ENCODE assay signal across 14 mouse cellular contexts in the genomic region with DNA sequence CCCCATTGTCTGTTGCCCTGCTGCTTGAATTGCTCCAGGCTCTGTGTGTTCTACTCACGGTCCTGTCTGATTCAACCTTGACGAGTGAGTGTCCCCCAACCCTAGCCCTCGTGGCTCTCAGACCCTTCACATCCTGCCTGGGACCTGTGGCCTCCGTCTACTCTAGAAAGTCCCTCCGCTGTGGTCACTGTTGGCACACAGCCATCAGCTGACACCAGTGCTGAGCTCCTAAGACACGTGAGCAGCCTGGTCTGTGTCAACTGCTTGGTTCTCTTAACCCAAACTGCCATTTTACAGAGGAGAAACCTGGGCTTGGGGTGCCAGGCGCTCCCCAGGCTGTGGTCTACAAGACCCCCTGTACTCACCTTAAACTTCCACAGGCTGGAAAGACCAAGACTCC.
DNase-seq lines count a peak whose midpoint lies in the region; ATAC-seq and TF ChIP-seq lines count a peak whose summit lies in the region.
"Had no signal": no experiment of that assay in that cellular context is flagged by ENCODE, and none has a peak within 500 bp of the region (broad histone marks: within the 10 kb centered on the region; RNA-seq: fewer than 3 reads in every experiment).

No protein-coding gene starts in this region.

- no peak overlapping the region for H3K4me3 ChIP-seq in kidney, adult 2 months (ENCODE audit: insufficient read depth, low read depth, low read length)
- no peak overlapping the region for H3K4me3 ChIP-seq in stomach, postnatal 0 days (ENCODE audit: low read depth, low read length)
- H3K4me3 ChIP-seq in hindbrain, embryonic 13.5 days, result no peak overlapping the region
- H3K4me3 ChIP-seq: embryonic facial prominence, embryonic 12.5 days; forebrain, embryonic 10.5 days; kidney, embryonic 15.5 days; liver, embryonic 13.5 days had no signal

- no peak for TF ChIP-seq CTCF in kidney, adult 2 months (conservative IDR thresholded peaks at IDR 0.05; ENCODE audit: insufficient read depth, insufficient read length, low read depth, low read length)
- no peak for TF ChIP-seq CTCF in stomach, postnatal 0 days (IDR thresholded peaks at IDR 0.05; ENCODE audit: low read depth)

- H3K9ac ChIP-seq in stomach, postnatal 0 days (ENCODE audit: low read length), result no peak overlapping the region
- H3K9ac ChIP-seq in hindbrain, embryonic 13.5 days, result no peak overlapping the region
- H3K9ac ChIP-seq: embryonic facial prominence, embryonic 12.5 days; kidney, embryonic 15.5 days; liver, embryonic 13.5 days had no signal

- no peaks in the 10 kb centered on the region for H3K9me3 ChIP-seq in stomach, postnatal 0 days (ENCODE audit: control insufficient read depth, low read length)
- no peaks in the 10 kb centered on the region for H3K9me3 ChIP-seq in hindbrain, embryonic 13.5 days
- H3K9me3 ChIP-seq: embryonic facial prominence, embryonic 12.5 days; forebrain, embryonic 10.5 days; G1E; kidney, embryonic 15.5 days; liver, embryonic 13.5 days had no signal

- TF ChIP-seq POLR2A in kidney, adult 2 months (IDR thresholded peaks at IDR 0.05; ENCODE audit: low read depth, low read length), result no peak

- H3K4me1 ChIP-seq in kidney, adult 2 months (ENCODE audit: control insufficient read depth, insufficient read depth, low read length), result no peaks in the 10 kb centered on the region
- H3K4me1 ChIP-seq in stomach, postnatal 0 days (replicated peaks; ENCODE audit: control insufficient read depth, insufficient read depth), result no peaks in the 10 kb centered on the region
- peaks cover 5% of the 10 kb centered on the region for H3K4me1 ChIP-seq in hindbrain, embryonic 13.5 days (replicated peaks)
- H3K4me1 ChIP-seq: embryonic facial prominence, embryonic 12.5 days had no signal

- ATAC-seq in stomach, postnatal 0 days (ENCODE audit: low FRiP score, low TSS enrichment), result no peak
- ATAC-seq in hindbrain, embryonic 13.5 days (ENCODE audit: low FRiP score), result no peak

- no peaks in the 10 kb centered on the region for H3K36me3 ChIP-seq in kidney, adult 2 months (ENCODE audit: control insufficient read depth, insufficient read depth, low read length)
- H3K36me3 ChIP-seq in stomach, postnatal 0 days (ENCODE audit: control insufficient read depth, insufficient read depth, low read length), result no peaks in the 10 kb centered on the region
- no peaks in the 10 kb centered on the region for H3K36me3 ChIP-seq in hindbrain, embryonic 13.5 days
- H3K36me3 ChIP-seq: embryonic facial prominence, embryonic 12.5 days; forebrain, embryonic 10.5 days; G1E; kidney, embryonic 15.5 days; liver, embryonic 13.5 days had no signal

- no peaks in the 10 kb centered on the region for H3K27me3 ChIP-seq in kidney, adult 2 months (replicated peaks; ENCODE audit: control insufficient read depth, insufficient read depth, low read length)
- H3K27me3 ChIP-seq in stomach, postnatal 0 days (ENCODE audit: control insufficient read depth, insufficient read depth, low read length), result no peaks in the 10 kb centered on the region
- H3K27me3 ChIP-seq in hindbrain, embryonic 13.5 days, result no peaks in the 10 kb centered on the region
- H3K27me3 ChIP-seq: embryonic facial prominence, embryonic 12.5 days; kidney, embryonic 15.5 days; liver, embryonic 13.5 days had no signal

- no peak overlapping the region for H3K27ac ChIP-seq in kidney, adult 2 months (ENCODE audit: insufficient read depth, low read depth, low read length)
- no peak overlapping the region for H3K27ac ChIP-seq in stomach, postnatal 0 days (replicated peaks)
- no peak overlapping the region for H3K27ac ChIP-seq in hindbrain, embryonic 13.5 days
- H3K27ac ChIP-seq: embryonic facial prominence, embryonic 12.5 days; forebrain, embryonic 10.5 days; kidney, embryonic 15.5 days; liver, embryonic 13.5 days had no signal

- peak; percentile 7 for DNase-seq in gastrocnemius, adult 18-20 months (ENCODE audit: low spot score)
- no peak for DNase-seq in gastrocnemius, adult 8-10 months (ENCODE audit: low spot score in 2 of 2)
- peak; percentile 52 to 63 for DNase-seq in kidney, postnatal 4 days
- no peak for DNase-seq in kidney, adult 2 months
- peak; percentile 27 for DNase-seq in 3134 (ENCODE audit: extremely low read depth, insufficient read length, low spot score)
- peak; percentile 59 for DNase-seq in adrenal gland, postnatal 10 days
- no peak for DNase-seq in stomach, postnatal 0 days (ENCODE audit: low spot score)
- DNase-seq: liver, embryonic 13.5 days; thymus, adult 18-20 months had no signal

- H3K4me2 ChIP-seq in stomach, postnatal 0 days (replicated peaks; ENCODE audit: low read depth), result no peak overlapping the region
- H3K4me2 ChIP-seq in hindbrain, embryonic 13.5 days, result no peak overlapping the region
- H3K4me2 ChIP-seq: embryonic facial prominence, embryonic 12.5 days; kidney, embryonic 15.5 days; liver, embryonic 13.5 days had no signal

- WGBS in kidney, adult 2 months, result 49% methylated on average over 7 of the region's 7 CpGs
- WGBS in stomach, postnatal 0 days, result 46% methylated on average over 7 of the region's 7 CpGs
- WGBS in hindbrain, embryonic 13.5 days, result 64% methylated on average over 7 of the region's 7 CpGs

- TF ChIP-seq EP300 in stomach, postnatal 0 days (optimal IDR thresholded peaks at IDR 0.05), result no peak

Comparison
In these comparisons a context has a peak if more than half of its experiments do, and no peak if none do; other contexts are left out.
1. DNase-seq: peak in gastrocnemius, adult 18-20 months (single experiment), kidney, postnatal 4 days (2 of 2), 3134 (single experiment) and adrenal gland, postnatal 10 days (single experiment); none in gastrocnemius, adult 8-10 months (0 of 2), kidney, adult 2 months (single experiment) and stomach, postnatal 0 days (single experiment).